Mouse (Mus musculus): Measurements from ENCODE around the gene Dynlt1b.
"Not testable (repeated sequence)": the region's sequence is repeated elsewhere in the genome, so short reads cannot be mapped to it uniquely, and the experiment has no call there.

DNA sequence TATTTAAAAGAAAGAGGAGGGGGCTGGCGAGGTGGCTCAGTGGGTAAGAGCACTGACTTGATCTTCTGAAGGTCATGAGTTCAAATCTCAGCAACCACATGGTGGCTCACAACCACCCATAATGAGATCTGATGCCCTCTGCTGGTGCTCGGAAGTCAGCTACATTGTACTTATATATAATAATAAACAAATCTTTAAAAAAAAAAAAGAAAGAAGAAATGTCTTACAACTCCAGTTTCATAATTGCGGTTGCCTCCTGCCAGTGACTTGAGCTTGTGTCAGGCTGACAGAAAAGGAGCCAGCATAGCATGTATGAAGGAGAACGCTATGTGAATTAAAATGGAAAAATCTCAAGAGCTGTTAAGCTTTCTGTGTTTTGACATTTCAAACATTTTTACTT, 2.5 kb downstream of the Dynlt1b start:
- not testable (repeated sequence) for TF ChIP-seq USF1 (IDR thresholded peaks at IDR 0.05; ENCODE audit: low read depth); CTCF (IDR thresholded peaks at IDR 0.05; ENCODE audit: control insufficient read depth, insufficient read depth, insufficient read length); CEBPB (IDR thresholded peaks at IDR 0.05; ENCODE audit: low read depth); MYOG (IDR thresholded peaks at IDR 0.05; ENCODE audit: control insufficient read depth, extremely low read depth, insufficient read length)
